ENCODE assay signal across 24 mouse cellular contexts in the genomic region with DNA sequence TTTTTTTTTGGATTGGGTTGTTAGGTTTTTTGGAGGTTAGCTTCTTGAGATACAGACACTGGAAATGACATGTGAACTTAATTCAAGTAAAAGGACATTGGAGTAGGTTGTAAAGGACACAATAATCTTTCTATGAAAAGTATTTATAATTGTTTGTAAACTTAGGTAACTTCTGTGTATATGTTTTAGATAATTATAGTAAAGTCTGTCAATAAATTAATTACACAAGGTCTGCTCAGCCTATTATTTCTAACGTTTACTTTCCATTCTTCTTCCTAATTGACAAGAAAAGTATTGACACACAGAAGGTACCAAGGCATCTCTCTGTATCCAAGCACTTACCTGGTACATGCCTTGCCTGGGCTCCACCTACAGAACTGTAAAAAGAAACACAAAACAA. TPM values are rescaled to one million over a fixed set of nuclear protein-coding genes. Genes with fewer than 3 reads are reported as not detected.
"Had no signal": no experiment of that assay in that cellular context is flagged by ENCODE, and none has a peak within 500 bp of the region (broad histone marks: within the 10 kb centered on the region; RNA-seq: fewer than 3 reads in every experiment).

Gene Olfr1192-ps1, plus strand, starts transcription at position 301 of the 400 bp plus-strand sequence.

- DNase-seq: retina, postnatal 1 day; right cerebral cortex, adult 18-20 months; right cerebral cortex, postnatal 14 days; right cerebral cortex, postnatal 25 days; right cerebral cortex, postnatal 4 days; spleen, adult 18-20 months; thymus, adult 18-20 months; thymus, adult 2 months; thymus, postnatal 14 days; thymus, postnatal 25 days; thymus, postnatal 36 days; thymus, postnatal 4 days had no signal

- H3K4me1 ChIP-seq: neural tube, embryonic 12.5 days; neural tube, embryonic 13.5 days; neural tube, embryonic 15.5 days; stomach, embryonic 15.5 days had no signal

- H3K27ac ChIP-seq: neural tube, embryonic 12.5 days; neural tube, embryonic 13.5 days; neural tube, embryonic 15.5 days; stomach, embryonic 15.5 days; stomach, postnatal 0 days had no signal

- H3K4me3 ChIP-seq: neural tube, embryonic 12.5 days; neural tube, embryonic 13.5 days; neural tube, embryonic 15.5 days; stomach, embryonic 15.5 days had no signal

RNA-seq across cellular contexts. Expression of gene Olfr1192-ps1, which starts in this region (rescaled TPM):
- polyA plus RNA-seq: neural tube, embryonic 12.5 days; neural tube, embryonic 13.5 days; neural tube, embryonic 14.5 days; neural tube, embryonic 15.5 days; small intestine, adult 2 months; spleen, adult 2 months; stomach, embryonic 14.5 days; stomach, embryonic 15.5 days; stomach, embryonic 16.5 days; stomach, postnatal 0 days; thymus, adult 2 months; thymus, postnatal 0 days; urinary bladder, adult 2 months had no signal
